Mouse (Mus musculus) C2C12 (cell line): ENCODE results near the gene Mob3b. TPM values are rescaled to one million over a fixed set of nuclear protein-coding genes. Genes with fewer than 3 reads are reported as not detected.

Experiments
- H3K27me3 ChIP-seq: one replicate; pipeline ENCODE4 v1.6.1; 2011; ENCODE audit not compliant: control insufficient read depth, insufficient read depth, insufficient read length
- H3K36me3 ChIP-seq: one replicate; pipeline ENCODE4 v1.6.1; 2011; ENCODE audit not compliant: control insufficient read depth, insufficient read depth
- H3K4me3 ChIP-seq: one replicate; pipeline ENCODE4 v1.5.1; 2011; ENCODE audit warnings: mild to moderate bottlenecking, control low read depth; ENCODE audit not compliant: poor library complexity, insufficient read depth, severe bottlenecking
- H3K79me2 ChIP-seq: one replicate; pipeline ENCODE4 v1.6.1; 2011; ENCODE audit not compliant: control insufficient read depth, insufficient read depth
- H3K79me3 ChIP-seq: one replicate; pipeline ENCODE4 v1.6.1; 2011; ENCODE audit warnings: low read depth, control low read depth
- H3ac ChIP-seq: one replicate; pipeline ENCODE3; 2011; ENCODE audit warnings: low read depth; ENCODE audit not compliant: control insufficient read depth, insufficient read length
- CEBPB ChIP-seq: IDR thresholded peaks from one replicate; pipeline ENCODE4 v1.6.1; 2011; ENCODE audit warnings: low read depth, mild to moderate bottlenecking, control low read depth, moderate library complexity
- CTCF ChIP-seq: IDR thresholded peaks from one replicate; pipeline ENCODE4 v1.5.1; 2011; ENCODE audit not compliant: control insufficient read depth, insufficient read depth, insufficient read length
- FOSL1 ChIP-seq: IDR thresholded peaks from one replicate; pipeline ENCODE4 v1.8.0; 2011; ENCODE audit warnings: mild to moderate bottlenecking, low read length; ENCODE audit not compliant: poor library complexity, insufficient read depth, severe bottlenecking
- MAX ChIP-seq: IDR thresholded peaks from one replicate; pipeline ENCODE4 v1.6.1; 2011; ENCODE audit warnings: mild to moderate bottlenecking, control low read depth
- MYOD1 ChIP-seq: IDR thresholded peaks from one replicate; pipeline ENCODE4 v1.6.1; 2011; ENCODE audit warnings: low read depth; ENCODE audit not compliant: control insufficient read depth, insufficient read length
- MYOG ChIP-seq: IDR thresholded peaks from one replicate; pipeline ENCODE4 v1.6.1; 2011; ENCODE audit not compliant: control insufficient read depth, insufficient read length; ENCODE audit errors: extremely low read depth
- USF1 ChIP-seq: IDR thresholded peaks from one replicate; pipeline ENCODE4 v1.6.1; 2011; ENCODE audit warnings: low read depth, mild to moderate bottlenecking, control low read depth, moderate library complexity
- polyA plus RNA-seq: library from polyadenylated mRNA; unstranded; fragments of >200 nt; fragmentation: generic; extraction: Trizol; gene quantifications from one replicate; pipeline ENCODE4 v1.2.1, GENCODE M21; 2012; ENCODE audit warnings: missing spikeins

Mob3b gene
- polyA plus RNA-seq, 1 experiment, result 0.18 TPM

DNA sequence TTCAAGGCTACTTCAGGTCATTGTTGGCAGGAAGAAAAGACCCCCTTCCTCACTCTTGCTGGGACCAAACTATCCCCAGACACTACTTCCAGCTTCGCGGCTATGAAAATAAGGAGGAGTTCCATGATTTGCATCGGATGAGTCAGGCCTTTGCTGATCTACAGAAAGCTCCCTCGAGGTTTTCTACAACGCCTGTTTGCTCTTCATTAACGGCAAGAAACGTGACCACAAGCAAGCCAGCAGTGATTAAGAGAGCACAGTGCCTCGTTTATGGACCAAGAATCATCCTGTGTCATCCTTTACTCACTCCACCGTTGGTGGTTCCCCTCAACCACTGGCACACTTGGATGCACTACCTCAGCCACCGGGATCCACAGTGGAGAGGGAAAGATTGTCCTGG is 11.6 kb downstream of the Mob3b start:
- TF ChIP-seq USF1 (no peak), FOSL1 (no peak), CEBPB (no peak), CTCF (no peak), MAX (no peak), MYOG (no peak), MYOD1 (no peak)
- Histone ChIP-seq H3K79me3 (no peaks in the 10 kb centered on the region), H3K79me2 (no peaks in the 10 kb centered on the region), H3K36me3 (no peaks in the 10 kb centered on the region), H3ac (no peak overlapping the region), H3K27me3 (no peaks in the 10 kb centered on the region), H3K4me3 (no peak overlapping the region)

DNA sequence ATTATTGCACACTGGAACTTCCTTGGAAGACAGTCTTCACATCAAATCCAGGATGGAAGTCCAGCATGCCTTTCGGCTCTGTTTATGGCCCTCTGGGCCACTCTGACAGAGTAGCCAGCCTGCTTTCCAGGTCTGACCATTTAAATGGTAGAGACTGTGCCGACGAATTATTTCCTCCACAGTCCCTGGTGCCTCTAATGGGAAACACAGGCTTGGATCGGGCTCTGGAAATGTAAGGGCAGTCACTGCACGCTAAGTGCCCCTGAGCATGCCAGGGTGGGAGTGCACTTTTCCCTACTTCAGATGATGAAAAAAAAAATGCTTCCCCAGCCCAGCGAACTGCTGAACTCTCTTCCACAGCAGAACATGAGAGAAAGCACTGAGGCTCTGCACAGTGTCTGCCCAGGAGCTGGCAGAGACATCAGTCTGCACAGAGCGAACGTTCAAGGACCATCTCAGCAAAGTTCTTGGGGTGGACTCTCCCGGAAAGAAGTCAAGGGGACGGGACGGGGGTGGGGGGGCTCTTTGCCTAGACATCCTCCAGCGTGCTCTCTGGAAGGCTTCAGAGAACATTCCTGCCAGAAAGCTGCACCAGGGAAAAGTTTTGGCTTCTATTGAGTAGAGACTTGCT is 13.7 kb downstream of the Mob3b start:
- no peaks in the 10 kb centered on the region for H3K79me2 ChIP-seq
- no peak overlapping the region for H3ac ChIP-seq
- TF ChIP-seq USF1 (no peak), MAX (no peak), CEBPB (no peak), CTCF (no peak), MYOG (no peak), MYOD1 (no peak), FOSL1 (no peak)
- no peaks in the 10 kb centered on the region for H3K36me3 ChIP-seq
- no peak overlapping the region for H3K4me3 ChIP-seq
- no peaks in the 10 kb centered on the region for H3K79me3 ChIP-seq
- H3K27me3 ChIP-seq, result no peaks in the 10 kb centered on the region

DNA sequence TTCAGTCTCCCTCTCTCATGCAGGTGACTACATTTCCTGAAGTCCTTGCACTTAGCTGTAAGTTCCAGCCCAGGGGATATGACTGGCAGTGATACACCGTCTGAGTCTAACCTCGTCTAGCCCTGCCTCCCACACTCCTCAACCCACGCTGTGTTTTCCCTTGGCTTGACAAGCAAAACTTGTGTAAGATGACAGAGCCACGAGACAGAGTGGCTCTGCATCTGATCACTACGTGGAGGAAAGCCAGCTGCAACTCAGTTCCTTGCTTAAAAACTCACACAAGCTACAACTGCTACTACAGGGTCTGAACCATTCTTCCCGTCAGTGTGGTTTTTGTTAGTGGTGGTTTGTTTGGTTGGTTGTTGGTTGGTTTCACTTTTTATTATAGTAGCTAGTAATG is 17.0 kb downstream of the Mob3b start:
- Histone ChIP-seq H3ac (no peak overlapping the region), H3K27me3 (no peaks in the 10 kb centered on the region), H3K36me3 (no peaks in the 10 kb centered on the region), H3K79me3 (no peaks in the 10 kb centered on the region), H3K4me3 (no peak overlapping the region), H3K79me2 (no peaks in the 10 kb centered on the region)
- TF ChIP-seq CTCF (no peak), MYOD1 (no peak), MAX (no peak), FOSL1 (no peak), CEBPB (no peak), USF1 (no peak), MYOG (no peak)

DNA sequence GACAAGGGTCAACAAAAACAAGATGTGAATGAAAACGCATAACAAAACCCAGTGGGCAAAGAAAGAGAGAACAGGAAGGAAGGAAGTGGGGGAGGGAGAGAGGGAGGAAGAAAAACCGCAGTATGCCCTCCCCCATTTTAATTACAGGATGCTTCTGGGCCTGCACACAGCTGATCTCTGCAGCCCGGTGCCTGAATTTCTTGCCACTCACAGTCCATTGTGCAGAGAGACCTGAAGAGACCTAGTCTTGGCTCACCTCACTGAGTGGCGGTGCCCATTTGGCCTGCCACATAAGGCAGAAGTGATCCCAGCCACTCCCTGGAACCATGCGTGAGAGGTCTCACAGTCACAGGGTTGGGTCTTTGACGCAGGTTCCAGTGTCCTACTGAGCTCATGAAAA is 19.2 kb downstream of the Mob3b start:
- H3K4me3 ChIP-seq, result no peak overlapping the region
- no peaks in the 10 kb centered on the region for H3K79me3 ChIP-seq
- H3K79me2 ChIP-seq, result no peaks in the 10 kb centered on the region
- no peaks in the 10 kb centered on the region for H3K27me3 ChIP-seq
- no peaks in the 10 kb centered on the region for H3K36me3 ChIP-seq
- no peak for TF ChIP-seq CEBPB
- no peak for TF ChIP-seq MYOD1
- no peak for TF ChIP-seq FOSL1
- no peak for TF ChIP-seq MAX
- H3ac ChIP-seq, result no peak overlapping the region

DNA sequence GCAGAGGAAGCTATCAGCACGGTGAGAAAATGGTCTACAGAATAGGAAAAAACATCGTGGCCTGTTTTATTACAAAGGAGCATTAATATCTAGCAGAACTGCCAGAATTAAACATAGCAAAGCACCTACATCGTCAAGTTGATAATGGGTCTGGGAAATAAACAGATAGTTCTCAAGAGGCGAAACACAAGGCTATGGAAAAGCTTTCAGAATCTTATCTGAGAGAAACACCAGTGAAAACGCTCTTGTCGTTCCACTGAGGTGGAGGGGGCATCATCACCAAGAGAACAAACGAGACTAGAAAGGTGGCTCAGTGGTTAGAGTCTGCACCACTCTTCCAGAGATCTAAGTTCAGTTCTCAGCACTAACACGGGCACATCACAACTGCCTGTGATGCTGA is 20.3 kb downstream of the Mob3b start:
- no peaks in the 10 kb centered on the region for H3K79me2 ChIP-seq
- no peaks in the 10 kb centered on the region for H3K36me3 ChIP-seq
- no peaks in the 10 kb centered on the region for H3K79me3 ChIP-seq
- H3K27me3 ChIP-seq, result no peaks in the 10 kb centered on the region
- TF ChIP-seq CEBPB, result no peak
- TF ChIP-seq CTCF, result no peak
- TF ChIP-seq MYOD1, result no peak
- TF ChIP-seq MYOG, result no peak
- no peak for TF ChIP-seq MAX
- no peak for TF ChIP-seq USF1
- no peak for TF ChIP-seq FOSL1
- no peak overlapping the region for H3K4me3 ChIP-seq
- no peak overlapping the region for H3ac ChIP-seq

DNA sequence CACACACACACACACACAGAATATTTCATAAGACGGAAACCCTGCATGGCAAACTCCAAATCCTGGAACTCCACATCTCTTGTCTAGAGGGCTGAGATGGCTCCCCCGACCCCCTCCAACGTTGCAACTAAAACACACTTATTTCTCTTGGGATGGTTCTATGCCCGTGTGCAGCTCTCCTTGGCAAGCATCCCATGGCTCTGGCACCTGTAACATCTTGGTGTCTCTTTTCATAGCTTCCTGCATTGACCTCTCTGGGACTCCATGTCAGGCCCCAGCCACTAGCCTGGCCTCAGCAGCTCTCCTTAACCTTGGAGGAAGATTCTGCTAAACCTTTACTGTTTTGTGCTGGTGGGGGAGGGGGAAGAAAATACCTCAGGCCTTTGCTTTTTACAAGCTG is 21.5 kb downstream of the Mob3b start:
- no peak for TF ChIP-seq MAX
- no peak for TF ChIP-seq CEBPB
- no peak for TF ChIP-seq FOSL1
- TF ChIP-seq MYOG, result no peak
- TF ChIP-seq MYOD1, result no peak
- no peaks in the 10 kb centered on the region for H3K79me3 ChIP-seq
- no peak overlapping the region for H3ac ChIP-seq
- no peaks in the 10 kb centered on the region for H3K36me3 ChIP-seq
- H3K4me3 ChIP-seq, result no peak overlapping the region
- H3K27me3 ChIP-seq, result no peaks in the 10 kb centered on the region
- H3K79me2 ChIP-seq, result no peaks in the 10 kb centered on the region
